Mouse (Mus musculus) cortical plate, adult 2 months (tissue): ENCODE data around the gene Nubp1. TPM values are rescaled to one million over a fixed set of nuclear protein-coding genes. Genes with fewer than 3 reads are reported as not detected.
A peak's percentile ranks its signal among the peaks of the same experiment; 100 is the strongest.

Source experiments
- H3K27ac ChIP-seq: fragments of 200-500 bp; 2 replicates; pipeline ENCODE4 v1.5.1; 2012; ENCODE audit warnings: low read length, control low read depth, inconsistent platforms; ENCODE audit not compliant: insufficient read depth
- H3K4me1 ChIP-seq: fragments of 200-500 bp; 2 replicates; pipeline ENCODE4 v1.6.1; 2011; ENCODE audit warnings: low read length; ENCODE audit not compliant: control insufficient read depth, insufficient read depth
- H3K4me3 ChIP-seq: fragments of 200-500 bp; 2 replicates; pipeline ENCODE4 v1.5.1; 2011; ENCODE audit warnings: mild to moderate bottlenecking, low read length, control low read depth; ENCODE audit not compliant: insufficient read depth
- CTCF ChIP-seq: fragments of 200-500 bp; IDR thresholded peaks from 2 replicates; pipeline ENCODE4 v1.5.1; 2011; ENCODE audit warnings: mild to moderate bottlenecking, control low read depth, low read length; ENCODE audit not compliant: insufficient read depth; ENCODE audit errors: extremely low read depth
- POLR2A ChIP-seq: fragments of 200-500 bp; IDR thresholded peaks from 2 replicates; pipeline ENCODE4 v1.6.1; 2011; ENCODE audit warnings: mild to moderate bottlenecking, low read length, control low read depth; ENCODE audit not compliant: insufficient read depth; ENCODE audit errors: extremely low read depth
- polyA plus RNA-seq: library from polyadenylated mRNA; depleted of rRNA; stranded (reverse); fragments of >200 nt; gene quantifications from 2 replicates; pipeline ENCODE4 v1.2.3, GENCODE M21; 2012

Gene Nubp1
- polyA plus RNA-seq, 1 experiment = 24.6 TPM

DNA sequence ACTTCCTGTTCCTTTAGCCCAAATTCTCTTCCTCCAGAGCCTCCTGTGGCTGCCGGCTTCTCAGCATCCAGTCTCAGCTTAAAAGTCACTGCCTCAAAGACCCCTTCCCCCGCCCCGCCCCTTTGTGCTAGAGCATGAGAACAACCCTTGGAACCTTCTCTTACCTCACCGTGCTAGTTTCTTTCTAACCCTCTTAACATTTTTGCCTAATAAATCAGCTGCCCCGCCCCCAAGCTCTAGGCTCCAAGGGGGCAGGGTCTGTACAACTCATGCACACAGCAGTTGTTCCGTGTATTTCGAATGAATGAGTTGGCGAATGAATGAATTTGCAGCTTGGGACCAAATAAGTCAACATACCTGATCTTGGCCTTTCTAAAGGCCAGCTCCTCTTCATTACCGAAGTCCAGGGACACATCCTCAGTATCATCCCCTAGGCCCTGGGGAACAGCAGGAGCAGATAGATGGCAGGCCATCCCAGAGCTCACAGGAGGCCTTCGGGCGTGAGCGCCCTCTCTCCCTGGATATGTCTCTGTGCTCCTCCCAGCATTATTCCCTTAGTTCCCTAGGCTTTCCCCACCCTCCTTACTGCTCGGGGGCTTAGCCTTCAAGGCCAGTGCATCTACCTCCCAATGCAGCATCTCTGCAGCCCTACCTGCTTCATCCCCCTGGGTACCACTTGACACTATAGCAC lies 35.0 kb downstream of the Nubp1 start:
- Histone ChIP-seq H3K27ac (no peak overlapping the region), H3K4me1 (peaks cover 4% of the 10 kb centered on the region), H3K4me3 (peak overlapping the region; percentile 52)
- no peak for TF ChIP-seq POLR2A
- no peak for TF ChIP-seq CTCF

DNA sequence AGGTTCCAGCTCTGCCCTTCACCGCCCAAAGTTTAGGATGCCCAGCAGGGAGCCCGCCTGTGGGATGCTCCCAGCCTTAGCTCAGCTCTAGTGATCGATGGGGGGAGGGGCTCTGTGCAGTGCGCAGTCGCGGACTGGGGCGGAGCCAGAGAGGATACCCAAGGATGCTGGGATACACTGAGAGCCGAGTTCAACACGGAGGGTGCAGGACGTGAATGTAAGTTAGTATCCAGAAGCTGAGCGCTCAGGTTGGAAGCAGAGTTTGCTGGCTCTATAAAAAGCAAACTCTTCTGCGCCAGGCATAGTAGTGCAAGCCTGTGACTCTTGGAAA lies 35.5 kb downstream of the Nubp1 start, which contains the start of gene Tvp23a:
TSS of gene Tvp23a (minus strand) at position 99 of the 331 bp plus-strand sequence.
- H3K27ac ChIP-seq = no peak within 1 kb of the TSS
- TF ChIP-seq POLR2A (peak; percentile 97), CTCF (no peak)
- H3K4me3 ChIP-seq = peak within 1 kb of the TSS; percentile 52
- H3K4me1 ChIP-seq = peaks cover 4% of the 10 kb centered on the region

DNA sequence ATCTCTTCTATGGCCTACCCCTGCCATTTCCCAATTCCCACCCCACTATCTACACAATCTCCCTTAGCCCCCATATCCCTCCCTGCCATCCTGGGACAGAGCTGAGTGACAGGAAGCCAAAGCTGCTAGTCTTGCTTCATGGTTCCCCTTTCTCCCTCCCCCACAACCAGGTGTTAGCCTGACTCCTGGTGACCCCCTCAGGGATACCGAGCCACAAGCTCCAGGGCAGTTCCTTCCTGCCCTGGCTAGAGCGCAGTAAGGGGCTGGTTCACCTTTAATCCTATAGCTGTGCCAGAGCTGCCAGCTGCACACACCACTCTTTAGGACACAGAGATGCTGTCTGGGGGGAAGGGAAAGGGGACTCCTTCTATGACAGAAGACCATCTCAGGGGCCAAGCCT lies 36.0 kb downstream of the Nubp1 start:
- TF ChIP-seq POLR2A (no peak), CTCF (no peak)
- peaks cover 4% of the 10 kb centered on the region for H3K4me1 ChIP-seq
- no peak overlapping the region for H3K27ac ChIP-seq
- H3K4me3 ChIP-seq = peak overlapping the region; percentile 52

DNA sequence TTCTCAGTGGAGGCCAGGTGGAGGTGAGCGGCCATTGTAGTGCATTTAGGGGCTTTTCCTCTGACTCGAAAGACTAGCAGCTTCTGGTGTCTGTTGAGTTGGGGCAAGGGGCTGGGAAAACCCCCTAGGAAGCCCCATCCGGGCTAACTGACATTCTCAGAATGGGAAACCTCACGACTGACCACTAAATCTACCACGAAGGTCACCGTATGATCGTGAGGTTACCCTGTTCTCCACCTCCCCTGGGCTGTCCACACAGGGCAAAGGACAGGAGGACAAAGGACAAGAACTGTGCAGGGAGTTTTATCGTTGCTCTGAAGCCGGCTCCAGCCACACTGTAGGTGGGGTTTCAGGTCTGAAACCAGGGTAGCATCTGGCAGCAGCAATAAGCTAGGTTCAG lies 37.2 kb downstream of the Nubp1 start:
- H3K4me3 ChIP-seq = no peak overlapping the region
- peaks cover 4% of the 10 kb centered on the region for H3K4me1 ChIP-seq
- H3K27ac ChIP-seq = no peak overlapping the region
- TF ChIP-seq POLR2A (no peak), CTCF (no peak)

DNA sequence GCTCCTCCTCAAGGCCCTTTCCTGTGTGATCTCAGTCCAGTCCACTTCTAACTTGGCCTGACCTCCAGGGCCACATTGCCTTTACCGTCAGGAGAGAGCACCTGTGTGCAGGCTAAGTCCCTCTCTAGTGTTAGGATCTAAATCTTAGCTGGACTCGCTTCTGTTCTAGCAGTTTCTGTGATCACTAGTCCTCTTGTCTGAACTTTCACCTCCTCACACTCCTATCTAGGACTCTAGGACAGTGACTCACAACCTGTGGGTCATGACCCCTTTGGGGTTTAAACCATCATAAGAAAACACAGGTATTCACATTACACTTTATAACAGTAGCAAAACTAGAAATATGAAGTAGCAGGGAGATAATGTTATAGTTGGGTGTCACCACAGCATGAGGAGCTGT lies 40.2 kb downstream of the Nubp1 start:
- no peak for TF ChIP-seq POLR2A
- no peak for TF ChIP-seq CTCF
- Histone ChIP-seq H3K4me3 (no peak overlapping the region), H3K27ac (no peak overlapping the region), H3K4me1 (no peaks in the 10 kb centered on the region)

DNA sequence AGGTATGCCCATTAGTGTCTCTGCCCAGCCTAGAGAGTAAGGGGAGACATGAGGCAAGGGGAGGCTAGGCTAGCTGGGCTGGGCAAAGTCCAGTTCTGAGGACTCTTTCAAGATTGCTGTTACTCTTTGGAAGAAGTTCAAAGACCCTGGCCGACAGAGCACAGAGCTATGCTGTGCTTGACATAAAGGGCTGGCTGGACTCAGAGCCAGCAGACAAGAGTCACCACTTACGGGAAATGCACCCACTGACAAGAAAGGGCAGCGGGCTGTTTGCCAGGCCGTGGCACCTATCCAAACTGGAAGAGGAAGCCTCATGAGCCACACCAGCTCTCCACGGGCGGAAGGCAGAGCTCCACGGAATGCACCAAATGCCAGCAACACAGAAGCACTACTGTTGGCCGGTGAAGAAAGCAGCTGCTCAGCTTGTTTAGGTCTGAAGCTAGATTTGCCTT lies 40.7 kb downstream of the Nubp1 start:
- H3K4me1 ChIP-seq = no peaks in the 10 kb centered on the region
- no peak overlapping the region for H3K27ac ChIP-seq
- H3K4me3 ChIP-seq = no peak overlapping the region
- no peak for TF ChIP-seq POLR2A

DNA sequence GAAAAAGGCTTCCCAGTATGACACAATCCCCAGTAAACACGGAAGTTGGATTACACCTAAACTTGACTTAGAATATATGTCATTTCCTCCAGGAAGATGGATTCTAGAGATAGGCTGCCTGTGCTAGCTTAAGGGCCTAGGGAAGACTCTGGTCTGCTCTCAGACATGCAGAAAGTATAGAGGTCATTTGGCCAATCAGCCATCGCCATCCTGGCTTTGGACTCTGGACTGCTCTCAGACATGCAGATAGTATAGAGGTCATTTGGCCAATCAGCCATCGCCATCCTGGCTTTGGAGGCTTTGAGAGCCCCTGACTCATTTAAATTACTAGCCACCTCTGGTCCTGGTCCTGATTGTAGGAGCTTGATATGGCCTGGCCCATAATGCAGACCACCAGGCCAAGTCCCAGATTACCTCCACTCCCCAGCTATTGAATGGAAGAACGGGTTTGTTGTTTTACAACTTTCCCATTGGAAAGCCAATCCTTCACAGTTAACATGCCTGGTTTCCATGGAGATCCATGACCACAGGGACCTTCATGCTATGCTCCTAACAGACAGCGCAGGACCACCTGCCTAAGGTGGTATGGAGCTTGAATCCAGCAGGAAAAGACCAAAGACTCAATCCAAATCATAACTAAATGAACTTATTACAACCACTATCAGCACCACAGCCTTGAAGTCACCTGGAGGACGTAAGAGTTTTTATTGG lies 42.3 kb downstream of the Nubp1 start:
- no peak overlapping the region for H3K27ac ChIP-seq
- TF ChIP-seq CTCF (no peak), POLR2A (no peak)
- no peak overlapping the region for H3K4me3 ChIP-seq

DNA sequence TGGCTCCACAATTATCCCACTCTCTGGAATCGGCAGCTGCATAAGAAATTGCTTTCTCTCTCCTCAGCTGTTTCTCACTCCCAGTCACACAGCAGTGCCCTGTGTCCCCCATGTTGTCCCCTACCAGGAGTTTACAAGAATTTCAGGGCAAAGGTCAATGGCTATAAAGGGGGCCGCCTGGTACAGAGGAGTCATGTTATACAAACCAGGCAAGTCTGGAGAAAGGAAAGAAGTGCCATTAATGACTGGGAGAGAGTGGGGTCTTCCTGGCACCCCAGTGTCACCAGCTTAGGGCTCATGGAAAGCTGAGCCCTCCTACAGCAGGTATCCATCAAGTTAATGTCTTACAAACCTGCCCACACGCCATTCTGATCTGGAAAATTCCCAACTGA lies 42.8 kb downstream of the Nubp1 start:
- Histone ChIP-seq H3K4me1 (no peaks in the 10 kb centered on the region), H3K27ac (no peak overlapping the region), H3K4me3 (no peak overlapping the region)
- TF ChIP-seq CTCF (no peak), POLR2A (no peak)

More for the DNA sequence above, 42.3 kb downstream of the Nubp1 start:
- no peaks in the 10 kb centered on the region for H3K4me1 ChIP-seq

DNA sequence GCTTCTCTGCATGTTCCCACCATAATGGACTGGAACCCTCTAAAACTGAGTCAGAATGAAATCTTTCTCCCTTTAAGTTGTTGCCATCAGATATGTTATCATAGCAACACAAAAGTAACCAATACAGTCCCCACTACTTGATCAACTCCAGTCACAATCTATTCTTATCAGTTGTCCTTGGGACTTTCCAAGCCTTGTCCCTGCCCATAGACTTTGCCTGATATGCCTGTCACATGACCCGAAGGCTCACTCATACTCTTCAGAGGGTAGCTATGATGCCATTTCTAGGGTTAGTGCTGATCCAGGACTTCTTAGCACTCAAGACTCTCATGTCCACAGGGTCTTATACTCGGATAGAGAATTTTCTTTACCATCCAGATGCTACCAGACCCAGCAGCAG lies 48.4 kb downstream of the Nubp1 start:
- Histone ChIP-seq H3K4me1 (no peaks in the 10 kb centered on the region), H3K4me3 (no peak overlapping the region)
- TF ChIP-seq POLR2A (no peak), CTCF (no peak)

DNA sequence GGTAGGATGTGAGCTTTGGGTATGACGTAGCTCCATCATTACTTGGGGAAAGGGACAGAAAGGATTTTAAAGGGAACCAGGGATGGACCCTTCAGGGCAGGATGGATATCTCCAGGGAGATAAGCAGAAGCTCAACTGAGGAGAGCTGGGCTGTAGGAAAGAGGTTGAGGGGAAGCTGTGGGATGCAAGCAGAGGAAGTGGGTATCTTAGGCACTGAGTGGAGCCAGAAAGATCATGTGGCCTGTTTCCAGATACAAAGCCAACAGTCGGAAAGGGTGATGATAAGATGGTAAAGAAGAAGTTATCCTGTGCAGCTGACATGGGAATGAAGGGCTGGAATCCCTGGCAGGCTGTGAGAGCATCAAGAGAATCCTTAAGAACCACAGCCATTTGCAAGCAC lies 49.4 kb downstream of the Nubp1 start:
- TF ChIP-seq CTCF = no peak
- TF ChIP-seq POLR2A = no peak
- Histone ChIP-seq H3K4me3 (no peak overlapping the region), H3K27ac (no peak overlapping the region), H3K4me1 (no peaks in the 10 kb centered on the region)

More for the DNA sequence above, 48.4 kb downstream of the Nubp1 start:
- no peak overlapping the region for H3K27ac ChIP-seq
